Mouse (Mus musculus) C2C12 (cell line): ENCODE data around the gene Cacnb2. TPM values are rescaled to one million over a fixed set of nuclear protein-coding genes. Genes with fewer than 3 reads are reported as not detected.

Experiments
- H3K27me3 ChIP-seq: one replicate; pipeline ENCODE4 v1.6.1; 2011; ENCODE audit not compliant: control insufficient read depth, insufficient read depth, insufficient read length
- H3K36me3 ChIP-seq: one replicate; pipeline ENCODE4 v1.6.1; 2011; ENCODE audit not compliant: control insufficient read depth, insufficient read depth
- H3K4me3 ChIP-seq: one replicate; pipeline ENCODE4 v1.5.1; 2011; ENCODE audit warnings: mild to moderate bottlenecking, control low read depth; ENCODE audit not compliant: poor library complexity, insufficient read depth, severe bottlenecking
- H3K79me2 ChIP-seq: one replicate; pipeline ENCODE4 v1.6.1; 2011; ENCODE audit not compliant: control insufficient read depth, insufficient read depth
- H3K79me3 ChIP-seq: one replicate; pipeline ENCODE4 v1.6.1; 2011; ENCODE audit warnings: low read depth, control low read depth
- H3ac ChIP-seq: one replicate; pipeline ENCODE3; 2011; ENCODE audit warnings: low read depth; ENCODE audit not compliant: control insufficient read depth, insufficient read length
- CEBPB ChIP-seq: IDR thresholded peaks from one replicate; pipeline ENCODE4 v1.6.1; 2011; ENCODE audit warnings: low read depth, mild to moderate bottlenecking, control low read depth, moderate library complexity
- CTCF ChIP-seq: IDR thresholded peaks from one replicate; pipeline ENCODE4 v1.5.1; 2011; ENCODE audit not compliant: control insufficient read depth, insufficient read depth, insufficient read length
- FOSL1 ChIP-seq: IDR thresholded peaks from one replicate; pipeline ENCODE4 v1.8.0; 2011; ENCODE audit warnings: mild to moderate bottlenecking, low read length; ENCODE audit not compliant: poor library complexity, insufficient read depth, severe bottlenecking
- MAX ChIP-seq: IDR thresholded peaks from one replicate; pipeline ENCODE4 v1.6.1; 2011; ENCODE audit warnings: mild to moderate bottlenecking, control low read depth
- MYOD1 ChIP-seq: IDR thresholded peaks from one replicate; pipeline ENCODE4 v1.6.1; 2011; ENCODE audit warnings: low read depth; ENCODE audit not compliant: control insufficient read depth, insufficient read length
- MYOG ChIP-seq: IDR thresholded peaks from one replicate; pipeline ENCODE4 v1.6.1; 2011; ENCODE audit not compliant: control insufficient read depth, insufficient read length; ENCODE audit errors: extremely low read depth
- USF1 ChIP-seq: IDR thresholded peaks from one replicate; pipeline ENCODE4 v1.6.1; 2011; ENCODE audit warnings: low read depth, mild to moderate bottlenecking, control low read depth, moderate library complexity
- polyA plus RNA-seq: library from polyadenylated mRNA; unstranded; fragments of >200 nt; fragmentation: generic; extraction: Trizol; gene quantifications from one replicate; pipeline ENCODE4 v1.2.1, GENCODE M21; 2012; ENCODE audit warnings: missing spikeins

The Cacnb2 gene
- polyA plus RNA-seq, 1 experiment, result 2.4 TPM

DNA sequence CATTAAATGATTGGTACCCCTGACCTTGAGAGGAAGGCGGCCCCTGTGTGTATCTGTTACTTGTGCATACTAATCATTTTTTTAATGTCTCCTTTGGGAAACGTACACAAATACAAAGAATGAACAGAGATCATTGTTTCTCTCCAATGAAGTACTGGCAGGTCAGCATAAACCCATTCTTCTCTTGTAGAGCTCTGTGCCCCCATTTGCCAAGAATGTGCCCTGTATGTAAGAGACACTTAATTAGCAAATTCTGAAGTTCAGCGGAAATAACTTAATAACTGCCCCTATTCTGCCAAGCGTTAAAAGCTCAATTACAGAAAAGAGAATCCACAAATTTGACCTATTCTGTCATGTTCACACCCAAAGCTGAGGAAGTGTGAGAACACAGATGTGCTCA lies 339.4 kb downstream of the Cacnb2 start:
- H3K79me3 ChIP-seq, result no peaks in the 10 kb centered on the region
- TF ChIP-seq CTCF (no peak), CEBPB (no peak), USF1 (no peak), MYOG (no peak), MYOD1 (no peak), FOSL1 (no peak), MAX (no peak)
- H3K79me2 ChIP-seq, result no peaks in the 10 kb centered on the region
- H3K27me3 ChIP-seq, result no peaks in the 10 kb centered on the region
- no peak overlapping the region for H3ac ChIP-seq
- H3K36me3 ChIP-seq, result no peaks in the 10 kb centered on the region
- no peak overlapping the region for H3K4me3 ChIP-seq

DNA sequence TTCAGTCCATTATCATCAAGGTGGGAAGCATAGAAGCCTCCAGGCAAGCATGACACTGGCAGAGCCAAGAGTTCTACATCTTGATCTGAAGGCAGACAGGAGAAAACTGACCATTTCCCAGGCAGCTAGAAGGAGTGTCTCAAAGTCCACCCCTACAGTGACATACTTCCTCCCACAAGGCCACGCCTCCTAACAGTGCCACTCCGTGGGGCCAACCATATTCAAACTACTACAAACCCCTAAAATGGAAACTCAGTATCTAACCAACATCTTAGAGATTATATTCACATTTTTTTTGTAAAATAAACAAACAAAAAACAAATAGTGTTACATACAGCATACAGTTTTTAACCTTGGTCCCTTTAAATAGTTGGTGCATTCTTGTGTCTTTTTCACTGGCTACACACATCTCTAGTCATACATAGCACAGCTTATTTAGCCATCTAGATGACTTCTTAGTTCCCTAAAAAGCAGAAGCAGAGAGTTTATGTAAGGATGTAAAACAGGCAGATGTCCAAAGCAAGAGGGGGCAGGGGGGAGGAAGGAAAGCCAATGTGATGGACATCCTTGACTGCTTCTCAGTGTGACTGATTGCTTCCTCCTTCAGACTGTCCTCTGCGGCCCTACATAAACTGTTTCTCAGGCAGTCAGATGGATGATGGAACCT lies 340.9 kb downstream of the Cacnb2 start:
- Histone ChIP-seq H3ac (no peak overlapping the region), H3K79me3 (no peaks in the 10 kb centered on the region), H3K4me3 (no peak overlapping the region), H3K27me3 (no peaks in the 10 kb centered on the region), H3K79me2 (no peaks in the 10 kb centered on the region), H3K36me3 (no peaks in the 10 kb centered on the region)
- TF ChIP-seq CEBPB (no peak), FOSL1 (no peak), USF1 (no peak), MYOD1 (no peak), MYOG (no peak), CTCF (no peak), MAX (no peak)

GRCm38 (mm10) chr2:14953090-14953489 lies 350.2 kb downstream of the Cacnb2 start:
- no peaks in the 10 kb centered on the region for H3K79me3 ChIP-seq
- no peaks in the 10 kb centered on the region for H3K27me3 ChIP-seq
- H3K4me3 ChIP-seq, result no peak overlapping the region
- no peak overlapping the region for H3ac ChIP-seq
- H3K79me2 ChIP-seq, result no peaks in the 10 kb centered on the region
- TF ChIP-seq MYOG (no peak), MYOD1 (no peak), CEBPB (no peak), CTCF (no peak), FOSL1 (no peak), USF1 (no peak)
- no peaks in the 10 kb centered on the region for H3K36me3 ChIP-seq

GRCm38 (mm10) chr2:14960963-14961488 lies 358.1 kb downstream of the Cacnb2 start:
- H3K27me3 ChIP-seq, result no peaks in the 10 kb centered on the region
- H3K79me2 ChIP-seq, result no peaks in the 10 kb centered on the region
- H3K79me3 ChIP-seq, result no peaks in the 10 kb centered on the region
- no peak overlapping the region for H3ac ChIP-seq
- TF ChIP-seq FOSL1 (no peak), USF1 (no peak), CEBPB (no peak), MAX (no peak), MYOD1 (no peak)
- H3K36me3 ChIP-seq, result no peaks in the 10 kb centered on the region
- no peak overlapping the region for H3K4me3 ChIP-seq

GRCm38 (mm10) chr2:14961493-14961892 lies 358.6 kb downstream of the Cacnb2 start:
- H3ac ChIP-seq, result no peak overlapping the region
- H3K4me3 ChIP-seq, result no peak overlapping the region
- TF ChIP-seq CEBPB (no peak), FOSL1 (no peak), MYOG (no peak), MAX (no peak)
- no peaks in the 10 kb centered on the region for H3K79me2 ChIP-seq
- H3K27me3 ChIP-seq, result no peaks in the 10 kb centered on the region
- H3K79me3 ChIP-seq, result no peaks in the 10 kb centered on the region
- no peaks in the 10 kb centered on the region for H3K36me3 ChIP-seq

DNA sequence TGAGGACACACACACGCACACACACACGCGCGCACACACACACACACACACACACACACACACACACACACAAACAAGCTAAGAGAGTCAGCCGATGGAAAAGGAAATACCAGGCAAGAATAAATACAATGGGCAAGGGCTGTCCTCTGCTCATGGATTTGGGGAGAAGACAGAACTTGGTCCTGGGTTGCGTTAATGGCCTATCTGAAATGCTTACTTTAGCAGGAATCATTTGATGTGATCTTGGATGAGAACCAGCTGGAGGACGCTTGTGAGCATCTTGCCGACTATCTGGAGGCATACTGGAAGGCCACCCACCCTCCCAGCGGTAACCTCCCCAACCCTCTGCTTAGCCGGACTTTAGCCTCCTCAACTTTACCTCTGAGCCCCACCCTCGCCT lies 381.1 kb downstream of the Cacnb2 start:
- no peaks in the 10 kb centered on the region for H3K79me2 ChIP-seq
- no peaks in the 10 kb centered on the region for H3K79me3 ChIP-seq
- no peak overlapping the region for H3K4me3 ChIP-seq
- H3K36me3 ChIP-seq, result peaks cover 19% of the 10 kb centered on the region
- H3ac ChIP-seq, result no peak overlapping the region
- no peak for TF ChIP-seq MAX
- no peak for TF ChIP-seq USF1
- no peak for TF ChIP-seq MYOG
- no peak for TF ChIP-seq FOSL1
- TF ChIP-seq CTCF, result no peak
- TF ChIP-seq CEBPB, result no peak
- no peak for TF ChIP-seq MYOD1
- H3K27me3 ChIP-seq, result no peaks in the 10 kb centered on the region
